Mouse (Mus musculus): Measurements from ENCODE around the gene Nrm.

DNA sequence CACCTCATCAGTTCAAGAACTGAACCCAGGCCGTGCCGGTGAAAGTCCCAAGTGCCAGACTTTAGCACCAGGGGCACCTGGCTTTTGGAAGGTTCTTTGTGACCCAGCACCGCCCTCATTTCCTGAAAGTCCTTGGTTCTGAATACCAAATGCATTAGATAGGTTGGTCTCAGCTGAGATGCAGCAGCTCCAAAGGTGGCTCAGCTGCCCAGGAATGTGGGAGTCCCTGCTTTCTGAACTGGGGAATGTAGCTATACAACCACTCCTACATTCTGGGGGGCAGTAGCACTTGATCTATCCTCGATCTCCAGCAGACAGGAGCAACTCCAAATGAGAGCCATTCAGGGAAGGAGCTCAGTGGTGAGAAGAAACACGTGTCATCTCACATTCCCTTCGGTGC, 48.4 kb upstream of the Nrm start:
- TF ChIP-seq POLR2A (IDR thresholded peaks at IDR 0.05; ENCODE audit: insufficient read depth, low read depth, low read length) (no peak), CTCF (IDR thresholded peaks at IDR 0.05) (no peak)

All from heart, adult 2 months (tissue).